ENCODE assay signal across 8 mouse cellular contexts in the genomic region with DNA sequence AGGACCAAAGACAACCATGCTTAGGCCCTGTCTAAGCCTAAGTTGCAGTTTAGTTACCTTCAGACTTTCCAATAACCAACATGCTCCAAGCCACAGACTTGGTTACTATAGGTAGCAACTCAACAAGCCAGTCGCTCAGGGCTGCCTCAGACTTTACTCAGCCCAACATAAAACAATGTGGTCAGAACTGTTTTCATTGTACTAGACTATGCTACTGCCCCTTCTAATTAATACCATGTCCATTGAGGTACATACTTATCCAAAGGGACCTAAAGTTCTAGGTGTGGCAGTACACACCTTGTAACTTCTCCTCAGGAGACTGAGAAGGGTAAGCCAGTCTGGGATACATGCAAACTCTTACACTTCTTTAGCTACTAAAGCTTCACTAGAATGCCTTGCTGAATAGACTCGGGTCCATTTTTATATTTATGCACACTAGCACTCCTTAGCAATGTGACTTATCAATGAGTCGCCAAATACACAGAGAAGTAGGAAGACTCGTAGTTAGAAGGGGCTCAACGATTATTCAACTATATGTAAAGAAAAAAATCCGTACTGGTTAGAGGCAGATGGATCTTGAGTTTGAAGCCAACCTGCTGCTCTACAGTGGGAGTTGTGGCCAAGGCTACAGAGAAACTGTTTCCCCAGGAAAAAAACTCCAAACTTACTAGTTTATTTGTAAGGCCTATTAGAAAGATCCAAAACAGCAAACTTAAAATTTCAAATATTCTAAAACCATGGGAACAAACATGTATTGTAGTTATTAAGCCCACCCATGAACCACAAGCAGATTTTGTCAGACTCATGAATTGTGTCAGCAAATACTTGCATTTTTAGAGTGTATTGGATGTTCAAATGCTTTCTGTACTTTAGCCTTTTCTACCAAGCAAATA. TPM values are rescaled to one million over a fixed set of nuclear protein-coding genes. Genes with fewer than 3 reads are reported as not detected.
DNase-seq lines count a peak whose midpoint lies in the region; ATAC-seq lines count a peak whose summit lies in the region.

No protein-coding gene starts in this region.

- ATAC-seq in heart, embryonic 15.5 days (replicated peaks; ENCODE audit: insufficient number of reproducible peaks, insufficient read depth, low FRiP score, low read depth) = no peak
- ATAC-seq in hindbrain, embryonic 13.5 days (ENCODE audit: low FRiP score) = no peak
- no peak for ATAC-seq in midbrain, embryonic 15.5 days (replicated peaks)

- H3K9ac ChIP-seq in heart, embryonic 15.5 days = no peak overlapping the region
- H3K9ac ChIP-seq in hindbrain, embryonic 13.5 days = peak overlapping the region; percentile 43
- peak overlapping the region; percentile 25; the same call in 1 of the 2 replicates for H3K9ac ChIP-seq in midbrain, embryonic 15.5 days

- H3K4me3 ChIP-seq in heart, embryonic 15.5 days = no peak overlapping the region
- no peak overlapping the region; the same call in 1 of the 2 replicates for H3K4me3 ChIP-seq in heart, embryonic 10.5 days
- peak overlapping the region; percentile 96 for H3K4me3 ChIP-seq in hindbrain, embryonic 13.5 days
- H3K4me3 ChIP-seq in midbrain, embryonic 15.5 days = peak overlapping the region; percentile 77

- H3K4me2 ChIP-seq in heart, embryonic 15.5 days = peak overlapping the region; percentile 13; the same call in 1 of the 2 replicates
- H3K4me2 ChIP-seq in hindbrain, embryonic 13.5 days = peak overlapping the region; percentile 86
- peak overlapping the region; percentile 76 for H3K4me2 ChIP-seq in midbrain, embryonic 15.5 days

- peaks cover 13% of the 10 kb centered on the region for H3K36me3 ChIP-seq in heart, embryonic 15.5 days
- H3K36me3 ChIP-seq in heart, embryonic 10.5 days = peaks cover 24% of the 10 kb centered on the region
- H3K36me3 ChIP-seq in hindbrain, embryonic 13.5 days = peaks cover 21% of the 10 kb centered on the region
- H3K36me3 ChIP-seq in midbrain, embryonic 15.5 days (replicated peaks) = 0 out of 2 replicates have a peak, but pooled peaks cover 6% of the 10 kb centered on the region

- no peaks in the 10 kb centered on the region for H3K9me3 ChIP-seq in heart, embryonic 15.5 days (replicated peaks)
- H3K9me3 ChIP-seq in heart, embryonic 10.5 days = no peaks in the 10 kb centered on the region
- H3K9me3 ChIP-seq in hindbrain, embryonic 13.5 days = no peaks in the 10 kb centered on the region
- no peaks in the 10 kb centered on the region for H3K9me3 ChIP-seq in midbrain, embryonic 15.5 days

- peaks cover 12% of the 10 kb centered on the region for H3K4me1 ChIP-seq in heart, embryonic 15.5 days (replicated peaks)
- no peaks in the 10 kb centered on the region for H3K4me1 ChIP-seq in heart, embryonic 10.5 days
- peaks cover 22% of the 10 kb centered on the region for H3K4me1 ChIP-seq in hindbrain, embryonic 13.5 days (replicated peaks)
- H3K4me1 ChIP-seq in midbrain, embryonic 15.5 days = peaks cover 20% of the 10 kb centered on the region

- DNase-seq in heart, embryonic 10.5 days (ENCODE audit: low spot score) = no peak
- peak; percentile 49 for DNase-seq in MN1 (ENCODE audit: low spot score)
- DNase-seq in frontal cortex, adult 2 months (ENCODE audit: extremely low spot score in 1 of 2, low spot score in 1 of 2) = no peak
- no peak for DNase-seq in adrenal gland, postnatal 25 days
- DNase-seq in layer of hippocampus, adult 8-10 months (ENCODE audit: low spot score in 2 of 2) = no peak

- WGBS in heart, embryonic 15.5 days = 71% methylated on average over 6 of the region's 6 CpGs
- WGBS in heart, embryonic 10.5 days = 77% methylated on average over 6 of the region's 6 CpGs
- 84% methylated on average over 6 of the region's 6 CpGs for WGBS in hindbrain, embryonic 13.5 days
- 81% methylated on average over 6 of the region's 6 CpGs for WGBS in midbrain, embryonic 15.5 days

- no peaks in the 10 kb centered on the region for H3K27me3 ChIP-seq in heart, embryonic 15.5 days
- H3K27me3 ChIP-seq in heart, embryonic 10.5 days (ENCODE audit: insufficient read depth, poor library complexity, severe bottlenecking) = no peaks in the 10 kb centered on the region
- no peaks in the 10 kb centered on the region for H3K27me3 ChIP-seq in hindbrain, embryonic 13.5 days
- no peaks in the 10 kb centered on the region for H3K27me3 ChIP-seq in midbrain, embryonic 15.5 days (replicated peaks)

- 0 out of 2 replicates have a peak overlapping the region, but pooled peaks have one; percentile 15 for H3K27ac ChIP-seq in heart, embryonic 15.5 days
- H3K27ac ChIP-seq in heart, embryonic 10.5 days = no peak overlapping the region
- 0 out of 2 replicates have a peak overlapping the region, but pooled peaks have one; percentile 8 for H3K27ac ChIP-seq in hindbrain, embryonic 13.5 days
- H3K27ac ChIP-seq in midbrain, embryonic 15.5 days = 0 out of 2 replicates have a peak overlapping the region, but pooled peaks have one; percentile 20

RNA-seq across cellular contexts. Expression of gene H3f3b, which starts 6.2 kb away (rescaled TPM):
- polyA plus RNA-seq in heart, embryonic 15.5 days (2015; fragmentation: Nextera tagmentation; extraction: Ambion mirVana) = 648 and 727 TPM in 2 replicates
- 684 and 1,078 TPM in 2 replicates for polyA plus RNA-seq in heart, embryonic 10.5 days (2016; fragmentation: Nextera tagmentation; extraction: Ambion mirVana)
- 2,444 and 2,571 TPM in 2 replicates for polyA plus RNA-seq in hindbrain, embryonic 13.5 days (2015; fragmentation: Nextera tagmentation; extraction: Ambion mirVana)
- polyA plus RNA-seq in midbrain, embryonic 15.5 days (2015; fragmentation: Nextera tagmentation; extraction: Ambion mirVana) = 2,073 and 2,119 TPM in 2 replicates
- 347 and 369 TPM in 2 replicates for polyA plus RNA-seq in frontal cortex, adult 2 months (2012; rRNA removed)
- total RNA-seq in adrenal gland, postnatal 25 days (2021) = 265 and 377 TPM in 2 replicates
- 100 to 1,000 TPM; 243 to 308 (median 280) TPM for total RNA-seq in layer of hippocampus, adult 8-10 months (2022)

RNA-seq across cellular contexts. Expression of gene Unk, which starts 8.5 kb away (rescaled TPM):
- polyA plus RNA-seq in heart, embryonic 15.5 days (2015; fragmentation: Nextera tagmentation; extraction: Ambion mirVana) = 19.5 and 27.3 TPM in 2 replicates
- 33.3 and 37.1 TPM in 2 replicates for polyA plus RNA-seq in heart, embryonic 10.5 days (2016; fragmentation: Nextera tagmentation; extraction: Ambion mirVana)
- 33.8 and 37.1 TPM in 2 replicates for polyA plus RNA-seq in hindbrain, embryonic 13.5 days (2015; fragmentation: Nextera tagmentation; extraction: Ambion mirVana)
- polyA plus RNA-seq in midbrain, embryonic 15.5 days (2015; fragmentation: Nextera tagmentation; extraction: Ambion mirVana) = 39.7 and 40.7 TPM in 2 replicates
- polyA plus RNA-seq in frontal cortex, adult 2 months (2012; rRNA removed) = 35.4 and 38.1 TPM in 2 replicates
- total RNA-seq in adrenal gland, postnatal 25 days (2021) = 25.8 and 27.4 TPM in 2 replicates
- 10 to 100 TPM; 26.3 to 31.6 (median 28.2) TPM for total RNA-seq in layer of hippocampus, adult 8-10 months (2022)

RNA-seq across cellular contexts. Expression of gene Galk1, which starts 9.1 kb away (rescaled TPM):
- 120 and 147 TPM in 2 replicates for polyA plus RNA-seq in heart, embryonic 15.5 days (2015; fragmentation: Nextera tagmentation; extraction: Ambion mirVana)
- 202 and 273 TPM in 2 replicates for polyA plus RNA-seq in heart, embryonic 10.5 days (2016; fragmentation: Nextera tagmentation; extraction: Ambion mirVana)
- polyA plus RNA-seq in hindbrain, embryonic 13.5 days (2015; fragmentation: Nextera tagmentation; extraction: Ambion mirVana) = 64.3 and 65.5 TPM in 2 replicates
- 53.2 and 58.5 TPM in 2 replicates for polyA plus RNA-seq in midbrain, embryonic 15.5 days (2015; fragmentation: Nextera tagmentation; extraction: Ambion mirVana)
- polyA plus RNA-seq in frontal cortex, adult 2 months (2012; rRNA removed) = 17.6 and 19.3 TPM in 2 replicates
- 31.8 and 49.7 TPM in 2 replicates for total RNA-seq in adrenal gland, postnatal 25 days (2021)
- 10 to 100 TPM; 11.6 to 20.7 (median 16.1) TPM for total RNA-seq in layer of hippocampus, adult 8-10 months (2022)

RNA-seq across cellular contexts. Expression of gene Itgb4, which starts 47.1 kb away (rescaled TPM):
- polyA plus RNA-seq in heart, embryonic 15.5 days (2015; fragmentation: Nextera tagmentation; extraction: Ambion mirVana) = 1.2 and 3.9 TPM in 2 replicates
- 0.67 and 1.1 TPM in 2 replicates for polyA plus RNA-seq in heart, embryonic 10.5 days (2016; fragmentation: Nextera tagmentation; extraction: Ambion mirVana)
- polyA plus RNA-seq in hindbrain, embryonic 13.5 days (2015; fragmentation: Nextera tagmentation; extraction: Ambion mirVana) = 0.88 and 1.3 TPM in 2 replicates
- polyA plus RNA-seq in midbrain, embryonic 15.5 days (2015; fragmentation: Nextera tagmentation; extraction: Ambion mirVana) = 0.79 and 0.94 TPM in 2 replicates
- 5.7 and 7.2 TPM in 2 replicates for polyA plus RNA-seq in frontal cortex, adult 2 months (2012; rRNA removed)
- 2.0 and 4.1 TPM in 2 replicates for total RNA-seq in adrenal gland, postnatal 25 days (2021)
- 10 to 100 TPM in 3 of 4 experiments, 1 to 10 TPM in 1; 6.7 to 13.0 (median 11.3) TPM for total RNA-seq in layer of hippocampus, adult 8-10 months (2022)

RNA-seq across cellular contexts. Expression of gene Unc13d, which starts 56.2 kb away (rescaled TPM):
- 1.0 and 3.9 TPM in 2 replicates for polyA plus RNA-seq in heart, embryonic 15.5 days (2015; fragmentation: Nextera tagmentation; extraction: Ambion mirVana)
- polyA plus RNA-seq in heart, embryonic 10.5 days (2016; fragmentation: Nextera tagmentation; extraction: Ambion mirVana) = 6.1 and 7.2 TPM in 2 replicates
- 1.5 and 2.0 TPM in 2 replicates for polyA plus RNA-seq in hindbrain, embryonic 13.5 days (2015; fragmentation: Nextera tagmentation; extraction: Ambion mirVana)
- polyA plus RNA-seq in midbrain, embryonic 15.5 days (2015; fragmentation: Nextera tagmentation; extraction: Ambion mirVana) = 0.70 and 1.5 TPM in 2 replicates
- 0.84 and 0.90 TPM in 2 replicates for polyA plus RNA-seq in frontal cortex, adult 2 months (2012; rRNA removed)
- 0.24 and 0.79 TPM in 2 replicates for total RNA-seq in adrenal gland, postnatal 25 days (2021)
- total RNA-seq in layer of hippocampus, adult 8-10 months (2022) = 1 to 10 TPM; 1.5 to 3.6 (median 2.3) TPM

Comparison
In these comparisons a context has a peak if more than half of its experiments do, and no peak if none do; other contexts are left out.
1. H3K4me2 ChIP-seq: peak in every context shown above with its lines; median percentile 86 in hindbrain, embryonic 13.5 days; 76 in midbrain, embryonic 15.5 days; 13 in heart, embryonic 15.5 days.
2. H3K4me3 ChIP-seq: peak in hindbrain, embryonic 13.5 days (single experiment) and midbrain, embryonic 15.5 days (single experiment); none in heart, embryonic 15.5 days (single experiment) and heart, embryonic 10.5 days (single experiment).